8 mouse cellular contexts compared by ENCODE assay signal in the genomic region with DNA sequence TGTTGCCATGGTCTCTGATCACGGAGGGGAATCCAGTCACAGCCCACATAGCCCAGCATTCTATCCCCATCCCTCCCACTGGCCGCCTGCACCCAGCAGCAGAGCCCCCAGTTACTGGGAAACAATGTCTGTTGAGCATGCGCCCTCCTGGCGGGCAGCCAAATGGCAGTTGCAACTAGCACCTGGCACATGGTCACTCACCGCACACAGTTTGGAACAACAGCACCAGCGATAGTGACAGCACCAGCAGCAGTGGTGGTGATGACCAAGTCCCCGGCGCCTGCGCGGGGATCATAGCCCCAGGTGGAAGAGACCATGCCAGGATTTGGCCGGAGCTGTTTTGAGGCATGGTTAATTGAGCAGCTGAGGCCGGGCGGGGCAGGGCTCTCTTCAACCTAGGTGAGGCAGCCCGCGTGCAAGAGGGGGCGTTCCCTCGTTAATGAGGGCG. TPM values are rescaled to one million over a fixed set of nuclear protein-coding genes. Genes with fewer than 3 reads are reported as not detected.
DNase-seq lines count a peak whose midpoint lies in the region; ATAC-seq lines count a peak whose summit lies in the region.

A gene (minus strand): TSS at position 346 of the 448 bp plus-strand sequence.

- intact Hi-C loops in heart, postnatal 14 days (cut with DNase I) = no loop called here

- ATAC-seq in cerebellum, adult (ENCODE audit: insufficient number of reproducible peaks, low FRiP score, low TSS enrichment) = peak; percentile 36; the same call in 1 of the 2 replicates
- peak; percentile 51 for ATAC-seq in megakaryocyte-erythroid progenitor cell, adult 5-6 weeks (replicated peaks; ENCODE audit: low FRiP score, low TSS enrichment, poor library complexity, severe bottlenecking)

- no peak for DNase-seq in cerebellum, adult 11-12 months
- DNase-seq in retina, postnatal 1 day = peak; percentile 59
- no peak for DNase-seq in retina, embryonic 14.5 days (ENCODE audit: low spot score)
- DNase-seq in heart, postnatal 14 days = peak; percentile 19 to 24
- DNase-seq in layer of hippocampus, postnatal 25 days (ENCODE audit: extremely low spot score in 1 of 2, low spot score in 1 of 2) = peak; percentile 16 to 29
- no peak for DNase-seq in thymus, postnatal 25 days

RNA-seq across cellular contexts. Expression of the gene that starts here (rescaled TPM):
- total RNA-seq in heart, postnatal 14 days (2021) = not detected
- not detected for total RNA-seq in layer of hippocampus, postnatal 25 days (2021)
- 0.50 TPM in 1 of 2 replicates, not detected in the other for total RNA-seq in megakaryocyte-erythroid progenitor cell, adult 5-6 weeks (2014; fragmentation: Nextera tagmentation)
- total RNA-seq in megakaryocyte-erythroid progenitor cell, adult 5-6 weeks (2017) = 0.56 TPM in 1 of 2 replicates, not detected in the other

Comparison
In these comparisons a context has a peak if more than half of its experiments do, and no peak if none do; other contexts are left out.
1. Peak in DNase-seq in heart, postnatal 14 days; RNA of the gene not detected or under 1 TPM.
2. Peak in DNase-seq in layer of hippocampus, postnatal 25 days; RNA of the gene not detected or under 1 TPM.
3. Peak in ATAC-seq in megakaryocyte-erythroid progenitor cell, adult 5-6 weeks; RNA of the gene not detected or under 1 TPM.